Mouse (Mus musculus) hindbrain, embryonic 11.5 days (tissue): ENCODE results near the gene Ppp3cb. TPM values are rescaled to one million over a fixed set of nuclear protein-coding genes. Genes with fewer than 3 reads are reported as not detected.
A peak's percentile ranks its signal among the peaks of the same experiment; 100 is the strongest.

Experiments
- ATAC-seq: fragments of 200-750 bp; cut with Nextera tagmentation; 2 replicates; pipeline ENCODE4 v1.8.0; 2017; ENCODE audit warnings: mild to moderate bottlenecking, moderate TSS enrichment, moderate library complexity; ENCODE audit not compliant: low FRiP score
- DNase-seq: peaks from one replicate; pipeline ENCODE4 v3.0.0-alpha.2; 2015; ENCODE audit warnings: low spot score
- H3K27ac ChIP-seq: fragments of 300-500 bp; sonication (generic); 2 replicates; pipeline ENCODE4 v1.5.1; 2014; ENCODE audit warnings: mild to moderate bottlenecking, low read depth, low read length
- H3K27me3 ChIP-seq: fragments of 300-500 bp; sonication (generic); 2 replicates; pipeline ENCODE4 v1.6.1; 2014; ENCODE audit warnings: mild to moderate bottlenecking, low read length, moderate library complexity, mixed read lengths; ENCODE audit not compliant: control insufficient read depth, insufficient read depth
- H3K36me3 ChIP-seq: fragments of 300-500 bp; sonication (generic); 2 replicates; pipeline ENCODE4 v1.6.1; 2014; ENCODE audit warnings: mild to moderate bottlenecking, low read length, moderate library complexity, mixed read lengths; ENCODE audit not compliant: control insufficient read depth, insufficient read depth
- H3K4me1 ChIP-seq: fragments of 300-500 bp; sonication (generic); replicated peaks from 2 replicates; pipeline ENCODE4 v1.6.1; 2014; ENCODE audit warnings: low read length, mixed read lengths; ENCODE audit not compliant: control insufficient read depth, insufficient read depth
- H3K4me2 ChIP-seq: fragments of 300-500 bp; sonication (generic); replicated peaks from 2 replicates; pipeline ENCODE4 v1.6.1; 2014; ENCODE audit warnings: mild to moderate bottlenecking, low read depth, low read length
- H3K4me3 ChIP-seq: fragments of 300-500 bp; sonication (generic); 2 replicates; pipeline ENCODE4 v1.5.1; 2014; ENCODE audit warnings: low read depth, low read length
- H3K9ac ChIP-seq: fragments of 300-500 bp; sonication (generic); 2 replicates; pipeline ENCODE4 v1.6.1; 2014; ENCODE audit warnings: low read depth, low read length
- H3K9me3 ChIP-seq: fragments of 300-500 bp; sonication (generic); 2 replicates; pipeline ENCODE4 v1.6.1; 2016; ENCODE audit warnings: low read length; ENCODE audit not compliant: control insufficient read depth
- WGBS: fragments of 180-500 bp; shearing (Covaris S2); extraction: QIAGEN DNeasy Blood & Tissue Kit; methylation state at CpG from one replicate; pipeline ENCODE4 v1.1.7; 2014; 5-methylcytosine and 5-hydroxymethylcytosine counted together
- polyA plus RNA-seq: library from polyadenylated mRNA; unstranded; fragments of >200 nt; fragmentation: Nextera tagmentation; extraction: Ambion mirVana; gene quantifications from 2 replicates; pipeline ENCODE4 v1.2.1, GENCODE M21; 2014

Ppp3cb gene
- polyA plus RNA-seq, 1 experiment from 2014 or later: 67.2 TPM

GRCm38 (mm10) chr14:20496603-20497002 lies 49.8 kb downstream of the Ppp3cb start, which contains the start of gene Mss51:
Gene Mss51, minus strand, starts transcription at chr14:20496901.
- no peak for DNase-seq
- Histone ChIP-seq H3K36me3 (no peaks in the 10 kb centered on the region), H3K4me1 (no peaks in the 10 kb centered on the region), H3K4me3 (no peak within 1 kb of the TSS), H3K9ac (no peak within 1 kb of the TSS), H3K9me3 (no peaks in the 10 kb centered on the region), H3K27ac (no peak within 1 kb of the TSS), H3K27me3 (no peaks in the 10 kb centered on the region), H3K4me2 (no peak within 1 kb of the TSS)
- no peak for ATAC-seq
- WGBS: 78% methylated on average over 2 of the region's 2 CpGs

GRCm38 (mm10) chr14:20486031-20486430 lies 60.3 kb downstream of the Ppp3cb start:
- 96% methylated on average over 5 of the region's 5 CpGs for WGBS
- H3K36me3 ChIP-seq: no peaks in the 10 kb centered on the region
- H3K9ac ChIP-seq: no peak overlapping the region
- H3K4me2 ChIP-seq: no peak overlapping the region
- H3K4me3 ChIP-seq: no peak overlapping the region
- H3K4me1 ChIP-seq: no peaks in the 10 kb centered on the region
- H3K27me3 ChIP-seq: no peaks in the 10 kb centered on the region
- H3K9me3 ChIP-seq: no peaks in the 10 kb centered on the region
- no peak overlapping the region for H3K27ac ChIP-seq
- no peak for DNase-seq
- no peak for ATAC-seq

GRCm38 (mm10) chr14:20482051-20482751 lies 64.2 kb downstream of the Ppp3cb start:
- 92% methylated on average over 7 of the region's 7 CpGs for WGBS
- no peak for ATAC-seq

GRCm38 (mm10) chr14:20481211-20481610 lies 65.2 kb downstream of the Ppp3cb start:
- ATAC-seq (no peak), DNase-seq (no peak)
- Histone ChIP-seq H3K9ac (no peak overlapping the region), H3K9me3 (no peaks in the 10 kb centered on the region), H3K4me3 (no peak overlapping the region), H3K36me3 (no peaks in the 10 kb centered on the region), H3K27ac (no peak overlapping the region), H3K4me1 (no peaks in the 10 kb centered on the region), H3K27me3 (no peaks in the 10 kb centered on the region), H3K4me2 (no peak overlapping the region)
- WGBS: 27% methylated on average over 5 of the region's 5 CpGs

More at GRCm38 (mm10) chr14:20482051-20482751, 64.2 kb downstream of the Ppp3cb start:
- Histone ChIP-seq H3K9me3 (no peaks in the 10 kb centered on the region), H3K9ac (no peak overlapping the region), H3K4me2 (no peak overlapping the region), H3K36me3 (no peaks in the 10 kb centered on the region), H3K27ac (no peak overlapping the region), H3K27me3 (no peaks in the 10 kb centered on the region), H3K4me3 (no peak overlapping the region), H3K4me1 (no peaks in the 10 kb centered on the region)
- no peak for DNase-seq

GRCm38 (mm10) chr14:20480195-20480579 lies 66.2 kb downstream of the Ppp3cb start:
- Histone ChIP-seq H3K4me3 (peak overlapping the region; percentile 63), H3K9me3 (no peaks in the 10 kb centered on the region), H3K27ac (no peak overlapping the region), H3K36me3 (no peaks in the 10 kb centered on the region), H3K4me1 (no peaks in the 10 kb centered on the region), H3K9ac (no peak overlapping the region), H3K4me2 (peak overlapping the region; percentile 74), H3K27me3 (no peaks in the 10 kb centered on the region)
- ATAC-seq (no peak), DNase-seq (no peak)
- WGBS: 57% methylated on average over 1 of the region's 1 CpGs

GRCm38 (mm10) chr14:20479291-20480194 lies 66.8 kb downstream of the Ppp3cb start, which contains the start of gene Anxa7:
Gene Anxa7, minus strand, starts transcription at chr14:20480133.
- ATAC-seq: peak; percentile 66
- H3K27me3 ChIP-seq: no peaks in the 10 kb centered on the region
- H3K9ac ChIP-seq: peak within 1 kb of the TSS; percentile 49
- peak within 1 kb of the TSS; percentile 74 for H3K4me2 ChIP-seq
- no peaks in the 10 kb centered on the region for H3K36me3 ChIP-seq
- no peaks in the 10 kb centered on the region for H3K4me1 ChIP-seq
- no peaks in the 10 kb centered on the region for H3K9me3 ChIP-seq
- 2% methylated on average over 48 of the region's 48 CpGs for whole genome bisulfite sequencing
- peak within 1 kb of the TSS; percentile 63 for H3K4me3 ChIP-seq
- DNase-seq: peak; percentile 72
- no peak within 1 kb of the TSS for H3K27ac ChIP-seq

GRCm38 (mm10) chr14:20478801-20479200 lies 67.6 kb downstream of the Ppp3cb start:
- peak overlapping the region; percentile 63; the same call in 1 of the 2 replicates for H3K4me3 ChIP-seq
- DNase-seq: peak; percentile 15

GRCm38 (mm10) chr14:20478385-20478784 lies 68.0 kb downstream of the Ppp3cb start:
- Histone ChIP-seq H3K4me2 (no peak overlapping the region), H3K4me1 (no peaks in the 10 kb centered on the region), H3K9me3 (no peaks in the 10 kb centered on the region), H3K9ac (no peak overlapping the region), H3K36me3 (no peaks in the 10 kb centered on the region), H3K4me3 (no peak overlapping the region), H3K27ac (no peak overlapping the region), H3K27me3 (no peaks in the 10 kb centered on the region)
- 51% methylated on average over 3 of the region's 3 CpGs for WGBS
- ATAC-seq: no peak
- DNase-seq: no peak

More at GRCm38 (mm10) chr14:20478801-20479200, 67.6 kb downstream of the Ppp3cb start:
- whole genome bisulfite sequencing: 30% methylated on average over 7 of the region's 7 CpGs
- Histone ChIP-seq H3K9ac (no peak overlapping the region), H3K27me3 (no peaks in the 10 kb centered on the region), H3K36me3 (no peaks in the 10 kb centered on the region), H3K4me1 (no peaks in the 10 kb centered on the region), H3K27ac (no peak overlapping the region), H3K9me3 (no peaks in the 10 kb centered on the region), H3K4me2 (peak overlapping the region; percentile 74; the same call in 1 of the 2 replicates)
- ATAC-seq: no peak
